10 mouse cellular contexts compared by ENCODE assay signal in the genomic region with DNA sequence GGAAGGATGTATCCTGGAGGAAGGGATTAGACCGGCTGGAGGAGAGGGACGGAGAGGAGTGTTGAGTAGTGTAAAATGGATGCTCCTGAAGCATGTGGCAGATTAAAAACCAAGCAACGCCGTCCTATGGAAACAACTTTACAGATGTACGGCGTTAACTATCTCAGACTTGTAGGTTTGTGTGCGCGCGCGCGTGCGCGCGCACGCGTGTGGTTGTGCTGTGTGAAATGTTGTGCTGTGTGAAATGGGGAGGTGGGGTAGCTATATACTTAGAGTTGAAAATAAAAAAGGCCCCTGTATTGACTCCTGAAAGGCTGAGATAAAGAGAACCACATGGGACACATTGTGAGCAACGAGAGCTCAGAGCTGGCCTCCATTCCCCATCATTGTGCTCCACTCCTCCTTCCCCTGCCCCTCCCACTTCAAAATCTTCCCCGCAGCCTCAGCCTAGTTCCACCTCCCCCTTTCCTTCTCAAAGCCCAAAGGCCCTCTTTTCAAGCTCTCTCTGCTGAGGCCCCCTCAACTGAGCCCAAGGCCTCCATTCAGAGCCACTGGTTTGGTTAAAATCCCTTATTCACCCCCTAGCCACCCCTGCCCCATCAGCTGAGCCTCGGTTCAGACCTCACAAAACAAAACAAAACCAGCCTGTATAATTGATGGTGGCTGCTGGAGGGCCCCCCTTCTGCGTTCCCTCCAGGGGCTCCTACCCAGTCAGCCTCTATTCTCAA. TPM values are rescaled to one million over a fixed set of nuclear protein-coding genes. Genes with fewer than 3 reads are reported as not detected.
DNase-seq lines count a peak whose midpoint lies in the region; ATAC-seq lines count a peak whose summit lies in the region.
"Had no signal": no experiment of that assay in that cellular context is flagged by ENCODE, and none has a peak within 500 bp of the region (broad histone marks: within the 10 kb centered on the region; RNA-seq: fewer than 3 reads in every experiment).

No protein-coding gene starts in this region.

- H3K36me3 ChIP-seq in heart, embryonic 13.5 days, result no peaks in the 10 kb centered on the region
- 0 out of 2 replicates have a peak, but pooled peaks cover 4% of the 10 kb centered on the region for H3K36me3 ChIP-seq in embryonic facial prominence, embryonic 10.5 days (replicated peaks)
- no peaks in the 10 kb centered on the region for H3K36me3 ChIP-seq in hindbrain, embryonic 16.5 days (ENCODE audit: control insufficient read depth, insufficient read depth, low read length)
- H3K36me3 ChIP-seq in midbrain, embryonic 14.5 days (ENCODE audit: control insufficient read depth, insufficient read depth, low read length), result no peaks in the 10 kb centered on the region

- intact Hi-C loops in left cerebral cortex, postnatal 4 days (cut with DNase I), result no loop called here
- intact Hi-C loops in gastrocnemius, postnatal 14 days (cut with DNase I; ENCODE audit: low total_unique reads), result no loop called here

- H3K27ac ChIP-seq in heart, embryonic 13.5 days (replicated peaks), result no peak overlapping the region
- peak overlapping the region; percentile 92 for H3K27ac ChIP-seq in embryonic facial prominence, embryonic 10.5 days (replicated peaks)
- peak overlapping the region; percentile 57 for H3K27ac ChIP-seq in hindbrain, embryonic 16.5 days (ENCODE audit: low read depth, low read length)
- peak overlapping the region; percentile 55 for H3K27ac ChIP-seq in midbrain, embryonic 14.5 days (replicated peaks; ENCODE audit: low read depth, low read length)

- no peak for DNase-seq in heart, adult 8-10 months (ENCODE audit: low spot score)
- DNase-seq in embryonic facial prominence, embryonic 10.5 days (ENCODE audit: low spot score), result peak; percentile 81
- DNase-seq in midbrain, embryonic 14.5 days, result peak; percentile 74
- no peak for DNase-seq in adrenal gland, postnatal 10 days
- DNase-seq in left cerebral cortex, postnatal 4 days, result no peak
- no peak for DNase-seq in gastrocnemius, postnatal 14 days
- DNase-seq: B cell, adult 2 months; kidney, postnatal 10 days had no signal

- H3K9me3 ChIP-seq in heart, embryonic 13.5 days, result peaks cover 8% of the 10 kb centered on the region
- H3K9me3 ChIP-seq in embryonic facial prominence, embryonic 10.5 days, result peaks cover 7% of the 10 kb centered on the region; the same call in 1 of the 2 replicates
- peaks cover 5% of the 10 kb centered on the region; the same call in 1 of the 2 replicates for H3K9me3 ChIP-seq in hindbrain, embryonic 16.5 days (ENCODE audit: control insufficient read depth, low read length)
- peaks cover 8% of the 10 kb centered on the region for H3K9me3 ChIP-seq in midbrain, embryonic 14.5 days (ENCODE audit: control insufficient read depth, low read length)

- H3K27me3 ChIP-seq in heart, embryonic 13.5 days (replicated peaks), result 0 out of 2 replicates have a peak, but pooled peaks cover 7% of the 10 kb centered on the region
- H3K27me3 ChIP-seq in embryonic facial prominence, embryonic 10.5 days (replicated peaks; ENCODE audit: low read depth, poor library complexity, severe bottlenecking), result peaks cover 9% of the 10 kb centered on the region; the same call in 1 of the 2 replicates
- H3K27me3 ChIP-seq in hindbrain, embryonic 16.5 days (replicated peaks; ENCODE audit: control insufficient read depth, insufficient read depth, low read length), result no peaks in the 10 kb centered on the region
- H3K27me3 ChIP-seq in midbrain, embryonic 14.5 days (ENCODE audit: control insufficient read depth, insufficient read depth, low read length), result no peaks in the 10 kb centered on the region

- H3K4me2 ChIP-seq in heart, embryonic 13.5 days, result peak overlapping the region; percentile 58
- peak overlapping the region; percentile 51 for H3K4me2 ChIP-seq in hindbrain, embryonic 16.5 days (ENCODE audit: low read length)
- peak overlapping the region; percentile 52 for H3K4me2 ChIP-seq in midbrain, embryonic 14.5 days (ENCODE audit: low read length)

- H3K4me3 ChIP-seq in heart, embryonic 13.5 days, result peak overlapping the region; percentile 31; the same call in 1 of the 2 replicates
- H3K4me3 ChIP-seq in embryonic facial prominence, embryonic 10.5 days, result peak overlapping the region; percentile 48
- no peak overlapping the region for H3K4me3 ChIP-seq in hindbrain, embryonic 16.5 days (ENCODE audit: low read length)
- peak overlapping the region; percentile 10; the same call in 1 of the 2 replicates for H3K4me3 ChIP-seq in midbrain, embryonic 14.5 days (replicated peaks; ENCODE audit: low read depth, low read length)

- WGBS in heart, embryonic 13.5 days, result 47% methylated on average over 20 of the region's 20 CpGs
- 35% methylated on average over 20 of the region's 20 CpGs for WGBS in embryonic facial prominence, embryonic 10.5 days
- 21% methylated on average over 20 of the region's 20 CpGs for WGBS in hindbrain, embryonic 16.5 days
- 9% methylated on average over 20 of the region's 20 CpGs for WGBS in midbrain, embryonic 14.5 days

- H3K9ac ChIP-seq in heart, embryonic 13.5 days, result peak overlapping the region; percentile 44
- 0 out of 2 replicates have a peak overlapping the region, but pooled peaks have one; percentile 21 for H3K9ac ChIP-seq in hindbrain, embryonic 16.5 days (ENCODE audit: low read depth, low read length)
- peak overlapping the region; percentile 30; the same call in 1 of the 2 replicates for H3K9ac ChIP-seq in midbrain, embryonic 14.5 days (replicated peaks; ENCODE audit: low read length)

- ATAC-seq in heart, embryonic 13.5 days (ENCODE audit: extremely low read depth, insufficient number of reproducible peaks, low FRiP score, low TSS enrichment), result no peak
- ATAC-seq in hindbrain, embryonic 16.5 days, result peak; percentile 87
- ATAC-seq in midbrain, embryonic 14.5 days (ENCODE audit: low FRiP score, low TSS enrichment), result peak; percentile 92

- H3K4me1 ChIP-seq in heart, embryonic 13.5 days, result peaks cover 31% of the 10 kb centered on the region
- peaks cover 47% of the 10 kb centered on the region for H3K4me1 ChIP-seq in embryonic facial prominence, embryonic 10.5 days
- H3K4me1 ChIP-seq in hindbrain, embryonic 16.5 days (ENCODE audit: control insufficient read depth, insufficient read depth, low read depth, low read length), result peaks cover 16% of the 10 kb centered on the region
- peaks cover 23% of the 10 kb centered on the region for H3K4me1 ChIP-seq in midbrain, embryonic 14.5 days (ENCODE audit: control insufficient read depth, insufficient read depth, low read length)

RNA-seq across cellular contexts. Expression of gene Nepro, which starts 36.9 kb away (rescaled TPM):
- 5.7 and 5.9 TPM in 2 replicates for polyA plus RNA-seq in heart, embryonic 13.5 days (2015; fragmentation: Nextera tagmentation; extraction: Ambion mirVana)
- 1 to 10 TPM; 4.1 to 6.4 (median 5.2) TPM for total RNA-seq in heart, adult 8-10 months (2022)
- 13.4 and 14.1 TPM in 2 replicates for polyA plus RNA-seq in embryonic facial prominence, embryonic 10.5 days (2016; fragmentation: Nextera tagmentation; extraction: Ambion mirVana)
- polyA plus RNA-seq in hindbrain, embryonic 16.5 days (2015; fragmentation: Nextera tagmentation; extraction: Ambion mirVana), result 3.2 and 4.7 TPM in 2 replicates
- 3.8 and 5.7 TPM in 2 replicates for polyA plus RNA-seq in midbrain, embryonic 14.5 days (2014; fragmentation: Nextera tagmentation; extraction: Ambion mirVana)
- total RNA-seq in adrenal gland, postnatal 10 days (2021), result 1 to 10 TPM; 9.1 to 9.3 TPM
- 1 to 10 TPM; 6.1 to 7.1 TPM for total RNA-seq in left cerebral cortex, postnatal 4 days (2021)
- total RNA-seq in gastrocnemius, postnatal 14 days (2021), result 1 to 10 TPM; 3.6 to 4.2 TPM

RNA-seq across cellular contexts. Expression of gene Gtpbp8, which starts 59.0 kb away (rescaled TPM):
- polyA plus RNA-seq in heart, embryonic 13.5 days (2015; fragmentation: Nextera tagmentation; extraction: Ambion mirVana), result 18.3 and 19.3 TPM in 2 replicates
- 10 to 100 TPM in 3 of 4 experiments, 1 to 10 TPM in 1; 9.6 to 11.7 (median 10.9) TPM for total RNA-seq in heart, adult 8-10 months (2022)
- 24.8 and 26.7 TPM in 2 replicates for polyA plus RNA-seq in embryonic facial prominence, embryonic 10.5 days (2016; fragmentation: Nextera tagmentation; extraction: Ambion mirVana)
- polyA plus RNA-seq in hindbrain, embryonic 16.5 days (2015; fragmentation: Nextera tagmentation; extraction: Ambion mirVana), result 35.4 and 36.2 TPM in 2 replicates
- polyA plus RNA-seq in midbrain, embryonic 14.5 days (2014; fragmentation: Nextera tagmentation; extraction: Ambion mirVana), result 40.6 and 50.5 TPM in 2 replicates
- total RNA-seq in adrenal gland, postnatal 10 days (2021), result 10 to 100 TPM; 16.7 to 21.6 TPM
- total RNA-seq in left cerebral cortex, postnatal 4 days (2021), result 10 to 100 TPM; 21.7 to 25.2 TPM
- 10 to 100 TPM in 1 of 2 experiments, 1 to 10 TPM in 1; 8.5 to 12.7 TPM for total RNA-seq in gastrocnemius, postnatal 14 days (2021)

Comparison
In these comparisons a context has a peak if more than half of its experiments do, and no peak if none do; other contexts are left out.
1. DNase-seq: peak in embryonic facial prominence, embryonic 10.5 days (single experiment) and midbrain, embryonic 14.5 days (single experiment); none in heart, adult 8-10 months (single experiment), adrenal gland, postnatal 10 days (single experiment), left cerebral cortex, postnatal 4 days (single experiment) and gastrocnemius, postnatal 14 days (single experiment).
2. Peak in every context shown above with its lines, with median percentiles within 50 percentile points of each other: H3K4me2 ChIP-seq and H3K9ac ChIP-seq.